Mouse (Mus musculus) limb, embryonic 13.5 days (tissue): Measurements from ENCODE around the gene Mtln. TPM values are rescaled to one million over a fixed set of nuclear protein-coding genes. Genes with fewer than 3 reads are reported as not detected.

ENCODE experiments used
- ATAC-seq: fragments of 200-750 bp; cut with Nextera tagmentation; 2 replicates; pipeline ENCODE4 v1.8.0; 2017; ENCODE audit warnings: low read depth, moderate number of reproducible peaks, moderate TSS enrichment; ENCODE audit not compliant: low FRiP score
- H3K27ac ChIP-seq: fragments of 300-500 bp; sonication (generic); 2 replicates; pipeline ENCODE4 v1.5.1; 2015; ENCODE audit warnings: inconsistent platforms, mild to moderate bottlenecking, moderate library complexity
- H3K27me3 ChIP-seq: fragments of 300-500 bp; sonication (generic); 2 replicates; pipeline ENCODE4 v1.6.1; 2015; ENCODE audit warnings: mild to moderate bottlenecking, inconsistent platforms
- H3K36me3 ChIP-seq: fragments of 300-500 bp; sonication (generic); 2 replicates; pipeline ENCODE4 v1.6.1; 2015; ENCODE audit warnings: inconsistent platforms, mild to moderate bottlenecking, moderate library complexity
- H3K4me1 ChIP-seq: fragments of 300-500 bp; sonication (generic); 2 replicates; pipeline ENCODE4 v1.6.1; 2015; ENCODE audit warnings: inconsistent platforms
- H3K4me2 ChIP-seq: fragments of 300-500 bp; sonication (generic); replicated peaks from 2 replicates; pipeline ENCODE4 v1.6.1; 2015; ENCODE audit warnings: inconsistent platforms, mild to moderate bottlenecking, moderate library complexity
- H3K4me3 ChIP-seq: fragments of 300-500 bp; sonication (generic); 2 replicates; pipeline ENCODE4 v1.5.1; 2015; ENCODE audit warnings: moderate library complexity, mild to moderate bottlenecking, inconsistent platforms
- H3K9ac ChIP-seq: fragments of 300-500 bp; sonication (generic); 2 replicates; pipeline ENCODE4 v1.6.1; 2015; ENCODE audit warnings: mild to moderate bottlenecking, inconsistent platforms
- H3K9me3 ChIP-seq: fragments of 300-500 bp; sonication (generic); 2 replicates; pipeline ENCODE4 v1.6.1; 2016; ENCODE audit warnings: inconsistent platforms
- WGBS: fragments of 180-500 bp; shearing (Covaris S2); methylation state at CpG from one replicate; pipeline ENCODE4 v1.1.7; 2015; 5-methylcytosine and 5-hydroxymethylcytosine counted together
- polyA plus RNA-seq: library from polyadenylated mRNA; unstranded; fragments of >200 nt; fragmentation: Nextera tagmentation; extraction: Ambion mirVana; gene quantifications from 2 replicates; pipeline ENCODE4 v1.2.1, GENCODE M21; 2015

Gene Mtln
- polyA plus RNA-seq, 1 experiment from 2014 or later, result 29.5 TPM

DNA sequence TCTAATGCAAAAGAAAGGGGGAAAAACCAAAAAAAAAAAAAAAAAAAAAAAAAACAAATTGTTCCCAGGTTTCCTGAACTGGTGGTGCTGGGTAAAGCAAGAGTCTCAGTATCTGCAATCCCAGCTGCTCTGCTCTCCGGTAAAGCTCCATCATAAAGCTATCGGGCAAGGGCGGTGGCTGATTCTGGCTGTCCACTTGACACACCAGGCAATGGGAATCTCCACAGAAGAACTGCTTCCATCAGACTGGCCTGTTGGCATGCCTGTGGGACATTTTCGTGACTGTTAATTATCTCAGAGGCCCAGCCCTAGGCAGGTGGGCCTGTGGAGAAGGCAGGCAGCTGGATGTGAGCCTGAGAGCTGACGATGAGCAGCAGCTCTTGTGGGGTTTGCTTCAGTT is 13.8 kb downstream of the Mtln start:
- ATAC-seq, result no peak
- Histone ChIP-seq H3K9me3 (no peaks in the 10 kb centered on the region), H3K27me3 (no peaks in the 10 kb centered on the region), H3K4me1 (no peaks in the 10 kb centered on the region), H3K36me3 (peaks cover 35% of the 10 kb centered on the region), H3K27ac (no peak overlapping the region), H3K4me2 (no peak overlapping the region), H3K4me3 (no peak overlapping the region), H3K9ac (no peak overlapping the region)
- 86% methylated on average over 5 of the region's 5 CpGs for WGBS

GRCm38 (mm10) chr2:127775013-127775412 is 17.3 kb downstream of the Mtln start:
- WGBS, result 73% methylated on average over 3 of the region's 3 CpGs
- Histone ChIP-seq H3K27ac (no peak overlapping the region), H3K27me3 (no peaks in the 10 kb centered on the region), H3K9ac (no peak overlapping the region), H3K4me3 (no peak overlapping the region), H3K4me1 (no peaks in the 10 kb centered on the region), H3K4me2 (no peak overlapping the region), H3K9me3 (no peaks in the 10 kb centered on the region), H3K36me3 (peaks cover 54% of the 10 kb centered on the region)
- ATAC-seq, result no peak

- Histone ChIP-seq H3K4me2 (no peak overlapping the region), H3K9ac (no peak overlapping the region), H3K36me3 (peaks cover 58% of the 10 kb centered on the region), H3K4me1 (no peaks in the 10 kb centered on the region), H3K27ac (no peak overlapping the region), H3K9me3 (no peaks in the 10 kb centered on the region), H3K27me3 (no peaks in the 10 kb centered on the region), H3K4me3 (no peak overlapping the region)
- no peak for ATAC-seq
- whole genome bisulfite sequencing, result 43% methylated on average over 1 of the region's 1 CpGs
Measured at GRCm38 (mm10) chr2:127774578-127774941, 17.7 kb downstream of the Mtln start.

GRCm38 (mm10) chr2:127773938-127774577 is 18.2 kb downstream of the Mtln start:
- WGBS, result 60% methylated on average over 15 of the region's 15 CpGs
- no peak overlapping the region for H3K27ac ChIP-seq
- no peaks in the 10 kb centered on the region for H3K9me3 ChIP-seq
- no peaks in the 10 kb centered on the region for H3K27me3 ChIP-seq
- no peak overlapping the region for H3K9ac ChIP-seq
- peaks cover 58% of the 10 kb centered on the region for H3K36me3 ChIP-seq
- no peak overlapping the region for H3K4me3 ChIP-seq
- ATAC-seq, result no peak
- H3K4me2 ChIP-seq, result no peak overlapping the region
- no peaks in the 10 kb centered on the region for H3K4me1 ChIP-seq

DNA sequence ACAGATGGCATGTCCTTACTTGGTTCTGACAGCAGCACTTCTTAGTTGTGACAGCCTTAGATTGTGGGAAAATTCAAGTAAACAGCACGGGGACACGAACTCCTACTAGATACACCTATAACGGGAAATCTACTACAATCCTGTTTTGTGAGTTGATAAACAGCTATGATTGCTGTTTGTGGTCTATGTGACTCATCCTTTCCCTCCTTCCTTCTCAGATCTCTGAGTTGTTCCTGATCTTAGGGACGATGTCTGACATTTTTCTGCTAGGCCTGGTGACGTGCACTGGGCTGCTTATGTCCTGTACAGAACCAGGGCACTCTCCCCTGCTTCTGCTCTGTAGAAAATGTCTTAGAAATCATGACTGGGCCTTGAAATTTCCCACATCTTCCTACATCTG is 30.7 kb downstream of the Mtln start:
- H3K9me3 ChIP-seq, result no peaks in the 10 kb centered on the region
- H3K4me2 ChIP-seq, result no peak overlapping the region
- no peak overlapping the region for H3K4me3 ChIP-seq
- H3K9ac ChIP-seq, result no peak overlapping the region
- WGBS, result 86% methylated on average over 5 of the region's 5 CpGs
- H3K36me3 ChIP-seq, result peaks cover 63% of the 10 kb centered on the region
- H3K27me3 ChIP-seq, result no peaks in the 10 kb centered on the region
- no peak overlapping the region for H3K27ac ChIP-seq
- ATAC-seq, result no peak
- H3K4me1 ChIP-seq, result no peaks in the 10 kb centered on the region

DNA sequence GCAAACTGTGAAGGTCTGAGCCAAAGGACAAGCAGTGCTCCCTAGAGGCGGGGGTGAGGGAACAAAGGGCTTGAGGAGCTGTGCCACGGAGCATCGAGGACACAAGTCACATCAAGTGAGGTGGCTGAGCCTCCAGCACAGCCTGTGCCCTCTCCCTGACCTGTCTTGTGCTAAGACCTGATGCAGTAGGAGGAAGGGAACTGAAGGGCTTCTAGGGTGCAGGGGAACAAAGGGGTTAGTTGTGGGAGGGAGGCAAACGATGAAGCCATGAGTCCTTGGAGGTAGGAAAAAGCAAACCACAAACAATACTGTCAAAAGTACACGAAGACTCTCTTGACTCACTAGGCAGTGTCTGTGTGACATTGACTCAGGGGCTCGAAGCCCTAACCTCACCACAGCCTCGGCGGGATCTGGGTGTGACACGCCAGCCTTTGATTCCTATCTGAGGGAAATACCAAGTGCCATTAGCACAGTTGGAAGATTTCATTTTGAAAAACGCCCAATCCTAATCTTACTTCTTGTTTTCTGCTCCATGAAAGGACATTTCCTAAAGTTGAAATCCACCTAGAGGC is 31.8 kb downstream of the Mtln start:
- no peak overlapping the region for H3K4me3 ChIP-seq
- H3K4me1 ChIP-seq, result no peaks in the 10 kb centered on the region
- 81% methylated on average over 10 of the region's 10 CpGs for WGBS
- no peak overlapping the region for H3K9ac ChIP-seq
- no peaks in the 10 kb centered on the region for H3K27me3 ChIP-seq
- no peak overlapping the region for H3K4me2 ChIP-seq
- H3K9me3 ChIP-seq, result no peaks in the 10 kb centered on the region
- H3K36me3 ChIP-seq, result peaks cover 68% of the 10 kb centered on the region
- H3K27ac ChIP-seq, result no peak overlapping the region
- ATAC-seq, result no peak

DNA sequence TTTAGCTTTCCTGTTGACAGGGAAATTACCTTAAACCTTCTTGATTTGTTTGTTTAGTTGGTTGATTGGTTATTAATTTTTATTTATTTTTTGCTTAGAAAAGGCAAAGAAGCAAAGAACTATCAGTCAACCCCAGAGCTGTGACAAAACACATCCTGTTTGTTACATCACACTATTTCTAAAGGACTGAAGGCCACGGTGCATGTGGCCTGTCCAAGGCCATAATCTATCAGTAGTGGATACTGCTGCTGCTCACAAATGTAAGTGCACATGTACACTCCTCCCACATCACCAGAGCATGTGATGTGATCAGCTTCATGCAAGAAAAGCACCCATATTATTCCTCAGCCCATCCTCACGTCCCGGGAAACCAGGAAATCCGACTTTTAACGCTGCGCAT is 32.3 kb downstream of the Mtln start:
- Histone ChIP-seq H3K27ac (no peak overlapping the region), H3K4me1 (no peaks in the 10 kb centered on the region), H3K9ac (no peak overlapping the region), H3K36me3 (peaks cover 67% of the 10 kb centered on the region), H3K9me3 (no peaks in the 10 kb centered on the region), H3K27me3 (no peaks in the 10 kb centered on the region), H3K4me2 (no peak overlapping the region), H3K4me3 (no peak overlapping the region)
- WGBS, result 91% methylated on average over 6 of the region's 6 CpGs
- no peak for ATAC-seq

- H3K9me3 ChIP-seq, result no peaks in the 10 kb centered on the region
- no peak overlapping the region for H3K4me3 ChIP-seq
- no peak overlapping the region for H3K27ac ChIP-seq
- no peak overlapping the region for H3K4me2 ChIP-seq
- H3K36me3 ChIP-seq, result peaks cover 63% of the 10 kb centered on the region
- no peak overlapping the region for H3K9ac ChIP-seq
- 85% methylated on average over 5 of the region's 5 CpGs for WGBS
- ATAC-seq, result no peak
- no peaks in the 10 kb centered on the region for H3K27me3 ChIP-seq
- no peaks in the 10 kb centered on the region for H3K4me1 ChIP-seq
Measured at GRCm38 (mm10) chr2:127759157-127759880, 33.0 kb downstream of the Mtln start.

GRCm38 (mm10) chr2:127757171-127757570 is 35.1 kb downstream of the Mtln start:
- Histone ChIP-seq H3K36me3 (peaks cover 56% of the 10 kb centered on the region), H3K27me3 (no peaks in the 10 kb centered on the region), H3K27ac (no peak overlapping the region), H3K4me1 (no peaks in the 10 kb centered on the region), H3K9me3 (no peaks in the 10 kb centered on the region), H3K4me3 (no peak overlapping the region), H3K9ac (no peak overlapping the region), H3K4me2 (no peak overlapping the region)
- ATAC-seq, result no peak
- WGBS, result 23% methylated on average over 8 of the region's 8 CpGs

- H3K4me3 ChIP-seq, result no peak overlapping the region
- H3K4me2 ChIP-seq, result no peak overlapping the region
- WGBS, result 90% methylated on average over 4 of the region's 4 CpGs
- no peak for ATAC-seq
- no peak overlapping the region for H3K9ac ChIP-seq
- peaks cover 31% of the 10 kb centered on the region for H3K36me3 ChIP-seq
- no peak overlapping the region for H3K27ac ChIP-seq
- H3K27me3 ChIP-seq, result no peaks in the 10 kb centered on the region
- no peaks in the 10 kb centered on the region for H3K9me3 ChIP-seq
- no peaks in the 10 kb centered on the region for H3K4me1 ChIP-seq
Measured at GRCm38 (mm10) chr2:127754113-127754512, 38.2 kb downstream of the Mtln start.

DNA sequence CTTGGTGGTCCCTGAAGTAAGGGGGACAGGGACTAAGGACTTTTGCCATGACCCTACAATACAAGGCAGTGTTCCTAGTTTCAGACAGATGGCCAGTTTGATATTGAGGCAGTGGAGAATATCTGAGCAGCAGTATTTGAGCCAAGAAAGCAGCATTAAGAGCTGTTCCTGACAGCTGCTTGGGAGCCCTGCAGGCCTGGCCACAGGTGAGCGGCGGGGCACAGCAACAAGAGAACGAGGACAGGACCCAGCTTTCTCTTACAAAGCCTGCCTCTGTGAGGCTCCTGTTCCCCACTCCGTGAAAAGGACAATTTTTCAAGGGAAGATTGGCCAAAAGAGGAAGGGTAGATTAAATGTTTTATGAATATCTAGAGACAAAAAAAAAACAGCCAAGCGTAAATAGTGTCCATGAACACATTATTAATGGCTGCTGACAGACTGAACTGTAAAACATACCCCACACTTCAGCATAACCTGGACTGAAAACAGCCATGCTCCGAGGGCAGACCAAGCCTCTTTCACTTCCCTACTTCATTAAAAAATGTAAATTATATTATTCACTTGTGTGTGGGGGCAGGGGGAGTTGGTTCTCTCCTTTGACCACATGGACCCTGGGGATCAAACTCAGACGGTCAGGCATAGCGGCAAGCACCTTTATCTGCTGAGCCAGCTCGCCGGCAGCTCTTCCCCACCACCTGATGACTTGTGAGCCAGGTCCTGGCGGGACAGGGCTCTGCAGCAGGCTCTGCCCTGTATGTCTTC is 40.3 kb downstream of the Mtln start:
- peaks cover 20% of the 10 kb centered on the region; the same call in 1 of the 2 replicates for H3K36me3 ChIP-seq
- no peaks in the 10 kb centered on the region for H3K27me3 ChIP-seq
- H3K4me3 ChIP-seq, result no peak overlapping the region
- H3K4me2 ChIP-seq, result no peak overlapping the region
- no peak overlapping the region for H3K27ac ChIP-seq
- WGBS, result 72% methylated on average over 11 of the region's 11 CpGs
- no peaks in the 10 kb centered on the region for H3K4me1 ChIP-seq
- H3K9ac ChIP-seq, result no peak overlapping the region
- ATAC-seq, result no peak
- no peaks in the 10 kb centered on the region for H3K9me3 ChIP-seq

DNA sequence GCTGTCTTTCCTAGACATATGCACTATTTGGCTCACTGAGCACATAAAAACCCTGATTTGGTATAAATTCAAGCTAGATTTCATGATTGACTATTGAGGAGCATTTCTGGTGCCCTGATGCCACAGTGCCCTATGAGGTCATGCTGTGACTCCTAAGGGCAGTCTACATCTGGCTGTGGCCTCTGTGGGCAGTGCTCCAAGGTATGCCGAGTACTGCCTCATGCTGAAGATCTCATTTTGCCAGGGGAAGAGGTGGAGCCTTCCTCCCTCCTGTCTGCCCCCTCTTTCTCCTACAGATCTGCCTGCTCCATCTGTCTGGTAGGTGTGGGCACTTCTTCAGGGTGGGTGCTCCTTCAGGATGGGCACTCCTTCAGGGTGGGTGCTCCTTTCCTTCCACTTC is 42.9 kb downstream of the Mtln start:
- WGBS, result 59% methylated on average over 1 of the region's 1 CpGs
- Histone ChIP-seq H3K27me3 (no peaks in the 10 kb centered on the region), H3K4me3 (no peak overlapping the region), H3K4me2 (no peak overlapping the region), H3K27ac (no peak overlapping the region), H3K9me3 (no peaks in the 10 kb centered on the region), H3K9ac (no peak overlapping the region), H3K36me3 (0 out of 2 replicates have a peak, but pooled peaks cover 8% of the 10 kb centered on the region), H3K4me1 (no peaks in the 10 kb centered on the region)
- no peak for ATAC-seq
